Mouse (Mus musculus): Measurements from ENCODE around the gene Disp2. TPM values are rescaled to one million over a fixed set of nuclear protein-coding genes. Genes with fewer than 3 reads are reported as not detected.

Disp2 gene
- total RNA-seq, 1 experiment: 0.31 TPM

GRCm38 (mm10) chr2:118760311-118761025, 19.1 kb upstream of the Disp2 start:
- in situ Hi-C loops (cut with MboI; ENCODE audit: low sequenced_read_pairs in 2 of 2, unreplicated experiment in 2 of 2): no loop called here
- H3K4me3 ChIP-seq (ENCODE audit: insufficient read depth in 1 of 2, low read depth in 1 of 2, low read length in 2 of 2, poor library complexity in 1 of 2, severe bottlenecking in 1 of 2): no peak overlapping the region
- no peaks in the 10 kb centered on the region for H3K36me3 ChIP-seq (ENCODE audit: control insufficient read depth, insufficient read depth, low read length, poor library complexity, severe bottlenecking)
- H3K9ac ChIP-seq (ENCODE audit: insufficient read depth, low read depth, low read length, poor library complexity, severe bottlenecking): no peak overlapping the region
- no peak for TF ChIP-seq HCFC1 (IDR thresholded peaks at IDR 0.05; ENCODE audit: borderline replicate concordance, insufficient read depth, low read length)
- no peak for TF ChIP-seq MAFK (IDR thresholded peaks at IDR 0.05; ENCODE audit: insufficient read depth, low read depth, low read length)
- no peaks in the 10 kb centered on the region for H3K9me3 ChIP-seq (ENCODE audit: control insufficient read depth, insufficient read depth, low read depth, low read length)
- no peak overlapping the region for H3K27ac ChIP-seq (ENCODE audit: insufficient read depth, low read depth, low read length, poor library complexity, severe bottlenecking)
- H3K4me1 ChIP-seq (ENCODE audit: control insufficient read depth in 2 of 2, insufficient read depth in 2 of 2, low read length in 2 of 2, poor library complexity in 1 of 2): peaks cover 4 to 17% of the 10 kb centered on the region in 2 experiments
- no peak for DNase-seq (ENCODE audit: low read depth, low spot score)

- Histone ChIP-seq H3K9me3 (ENCODE audit: control insufficient read depth, insufficient read depth, low read depth, low read length) (no peaks in the 10 kb centered on the region), H3K9ac (ENCODE audit: insufficient read depth, low read depth, low read length, poor library complexity, severe bottlenecking) (no peak overlapping the region), H3K27ac (ENCODE audit: insufficient read depth, low read depth, low read length, poor library complexity, severe bottlenecking) (no peak overlapping the region), H3K36me3 (ENCODE audit: control insufficient read depth, insufficient read depth, low read length, poor library complexity, severe bottlenecking) (no peaks in the 10 kb centered on the region), H3K4me1 (ENCODE audit: control insufficient read depth in 2 of 2, insufficient read depth in 2 of 2, low read length in 2 of 2, poor library complexity in 1 of 2) (peaks cover 4 to 17% of the 10 kb centered on the region in 2 experiments), H3K4me3 (ENCODE audit: insufficient read depth in 1 of 2, low read depth in 1 of 2, low read length in 2 of 2, poor library complexity in 1 of 2, severe bottlenecking in 1 of 2) (no peak overlapping the region)
- no peak for DNase-seq (ENCODE audit: low read depth, low spot score)
- TF ChIP-seq ZC3H11A (IDR thresholded peaks at IDR 0.05; ENCODE audit: borderline replicate concordance, low read depth, low read length): no peak
- no peak for TF ChIP-seq ZNF384 (IDR thresholded peaks at IDR 0.05; ENCODE audit: low read depth, low read length)
- TF ChIP-seq CHD2 (IDR thresholded peaks at IDR 0.05; ENCODE audit: low read depth, low read length): no peak
- TF ChIP-seq MAFK (IDR thresholded peaks at IDR 0.05; ENCODE audit: insufficient read depth, low read depth, low read length): no peak
- no peak for TF ChIP-seq HCFC1 (IDR thresholded peaks at IDR 0.05; ENCODE audit: borderline replicate concordance, insufficient read depth, low read length)
- in situ Hi-C loops (cut with MboI; ENCODE audit: low sequenced_read_pairs in 2 of 2, unreplicated experiment in 2 of 2): no loop called here
These were observed 18.2 kb upstream of the Disp2 start for GRCm38 (mm10) chr2:118761358-118761757.

- in situ Hi-C loops (cut with MboI; ENCODE audit: low sequenced_read_pairs in 2 of 2, unreplicated experiment in 2 of 2): no loop called here
- peaks cover 4 to 17% of the 10 kb centered on the region in 2 experiments for H3K4me1 ChIP-seq (ENCODE audit: control insufficient read depth in 2 of 2, insufficient read depth in 2 of 2, low read length in 2 of 2, poor library complexity in 1 of 2)
- no peak for TF ChIP-seq ZC3H11A (IDR thresholded peaks at IDR 0.05; ENCODE audit: borderline replicate concordance, low read depth, low read length)
- TF ChIP-seq MAFK (IDR thresholded peaks at IDR 0.05; ENCODE audit: insufficient read depth, low read depth, low read length): no peak
- TF ChIP-seq CHD2 (IDR thresholded peaks at IDR 0.05; ENCODE audit: low read depth, low read length): no peak
- TF ChIP-seq ZNF384 (IDR thresholded peaks at IDR 0.05; ENCODE audit: low read depth, low read length): no peak
- peak within 1 kb of the TSS; percentile 6; the same call in 1 of the 2 replicates for H3K9ac ChIP-seq (ENCODE audit: insufficient read depth, low read depth, low read length, poor library complexity, severe bottlenecking)
- H3K36me3 ChIP-seq (ENCODE audit: control insufficient read depth, insufficient read depth, low read length, poor library complexity, severe bottlenecking): no peaks in the 10 kb centered on the region
- no peak for DNase-seq (ENCODE audit: low read depth, low spot score)
- no peak within 1 kb of the TSS for H3K27ac ChIP-seq (ENCODE audit: insufficient read depth, low read depth, low read length, poor library complexity, severe bottlenecking)
- peak within 1 kb of the TSS; percentile 6 to 27; a peak in 3 of 4 replicates for H3K4me3 ChIP-seq (ENCODE audit: insufficient read depth in 1 of 2, low read depth in 1 of 2, low read length in 2 of 2, poor library complexity in 1 of 2, severe bottlenecking in 1 of 2)
- no peaks in the 10 kb centered on the region for H3K9me3 ChIP-seq (ENCODE audit: control insufficient read depth, insufficient read depth, low read depth, low read length)
These were observed 17.4 kb upstream of the Disp2 start, which contains the start of gene Ccdc9b for GRCm38 (mm10) chr2:118761906-118762783. Gene Ccdc9b (minus strand): TSS chr2:118762661.

GRCm38 (mm10) chr2:118762784-118763148, 16.8 kb upstream of the Disp2 start:
- Histone ChIP-seq H3K4me3 (ENCODE audit: insufficient read depth in 1 of 2, low read depth in 1 of 2, low read length in 2 of 2, poor library complexity in 1 of 2, severe bottlenecking in 1 of 2) (no peak overlapping the region; a peak in 1 of 4 replicates), H3K9ac (ENCODE audit: insufficient read depth, low read depth, low read length, poor library complexity, severe bottlenecking) (peak overlapping the region; percentile 6; the same call in 1 of the 2 replicates), H3K36me3 (ENCODE audit: control insufficient read depth, insufficient read depth, low read length, poor library complexity, severe bottlenecking) (no peaks in the 10 kb centered on the region), H3K27ac (ENCODE audit: insufficient read depth, low read depth, low read length, poor library complexity, severe bottlenecking) (no peak overlapping the region), H3K9me3 (ENCODE audit: control insufficient read depth, insufficient read depth, low read depth, low read length) (no peaks in the 10 kb centered on the region), H3K4me1 (ENCODE audit: control insufficient read depth in 2 of 2, insufficient read depth in 2 of 2, low read length in 2 of 2, poor library complexity in 1 of 2) (peaks cover 4 to 17% of the 10 kb centered on the region in 2 experiments)
- in situ Hi-C loops (cut with MboI; ENCODE audit: low sequenced_read_pairs in 2 of 2, unreplicated experiment in 2 of 2): no loop called here
- DNase-seq (ENCODE audit: low read depth, low spot score): no peak
- TF ChIP-seq ZNF384 (IDR thresholded peaks at IDR 0.05; ENCODE audit: low read depth, low read length) (no peak), ZC3H11A (IDR thresholded peaks at IDR 0.05; ENCODE audit: borderline replicate concordance, low read depth, low read length) (no peak)

Data from ES-E14 (cell line).